Mouse (Mus musculus): ENCODE measurements at regions not wholly inside any gene's neighbourhood (a gene's known extent, or its start where the extent isn't known, plus 50 kb on each side); places are given as distances from the start of the nearest gene placed in this dataset.

DNA sequence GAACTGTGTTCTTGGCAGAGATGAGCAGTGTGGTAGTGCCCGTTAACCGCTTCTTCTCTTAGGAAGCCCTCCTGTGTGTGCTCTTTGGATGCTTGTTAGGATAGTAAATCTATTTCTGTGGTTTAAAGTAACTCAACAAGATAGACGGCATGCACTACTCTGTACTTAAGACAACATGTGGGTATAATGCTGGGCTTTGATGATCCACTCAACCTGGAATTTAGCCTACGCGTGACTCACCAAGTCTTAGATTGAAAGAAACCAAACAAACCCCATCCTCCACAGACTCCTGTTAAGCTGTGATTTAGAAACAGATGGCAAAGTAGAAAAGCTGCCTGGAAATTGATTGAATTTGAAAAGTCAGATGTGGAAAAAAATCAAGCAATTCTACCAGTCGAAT is 673.5 kb downstream of the Olfm4 start:
- DNase-seq, result no peak

DNA sequence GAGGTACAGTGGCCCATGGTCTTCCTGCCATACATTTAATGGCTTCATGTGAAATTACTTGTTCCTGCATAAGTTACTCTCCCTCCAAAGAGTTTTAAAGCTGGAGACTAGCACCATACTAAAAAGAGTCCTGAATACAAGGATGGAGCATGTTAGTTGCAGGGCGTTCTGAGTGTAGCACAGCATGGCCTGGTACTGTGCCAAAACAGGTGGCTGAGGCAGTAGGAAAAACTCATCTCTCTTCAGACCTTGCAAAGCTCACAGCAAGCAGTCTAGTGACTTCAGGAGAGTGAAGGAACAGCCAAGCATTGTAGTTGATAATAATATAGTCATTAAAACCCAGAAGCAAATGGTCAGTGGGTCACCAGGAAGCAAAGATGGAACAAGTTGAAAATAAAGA is 699.0 kb downstream of the Olfm4 start:
- DNase-seq, result no peak

DNA sequence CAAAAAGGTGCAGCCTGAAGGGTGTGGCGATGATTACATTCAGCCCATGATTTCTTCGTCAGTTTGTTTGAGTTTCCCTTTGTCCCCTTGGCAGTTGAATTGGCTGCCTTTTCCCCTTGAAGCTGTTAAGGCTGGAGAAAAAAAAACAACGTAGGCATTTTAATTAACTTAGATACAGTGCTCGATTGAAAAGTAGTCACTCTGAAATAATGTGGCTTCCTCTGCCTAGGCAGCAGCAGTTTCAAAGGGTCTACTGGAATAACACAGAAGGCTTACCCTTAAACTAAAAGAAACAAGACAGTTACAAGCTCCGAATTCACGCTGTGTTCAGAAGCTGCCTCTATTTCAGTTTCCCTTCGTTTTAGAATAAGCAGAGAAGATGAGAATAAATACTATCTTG is 699.4 kb downstream of the Olfm4 start:
- no peak for DNase-seq

DNA sequence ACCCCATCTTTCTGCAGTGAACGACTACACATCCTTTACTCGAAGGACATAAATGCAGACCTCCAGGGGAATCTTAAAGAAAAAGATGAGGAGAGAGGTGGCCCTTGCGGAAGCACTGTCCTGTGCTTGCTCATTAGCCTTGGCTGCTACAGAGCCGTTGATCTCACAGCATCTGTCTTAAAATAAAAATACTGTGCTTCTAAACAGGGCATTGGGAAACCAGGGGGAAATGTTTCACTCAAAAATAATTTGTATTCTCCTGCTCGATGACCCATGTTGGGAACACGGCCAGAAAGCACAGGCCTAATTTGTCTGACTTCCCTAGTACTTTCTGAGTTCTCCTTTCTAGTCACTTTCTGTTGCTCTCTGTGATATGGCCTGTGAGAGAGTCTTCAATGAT is 699.8 kb downstream of the Olfm4 start:
- DNase-seq, result peak; percentile 2

DNA sequence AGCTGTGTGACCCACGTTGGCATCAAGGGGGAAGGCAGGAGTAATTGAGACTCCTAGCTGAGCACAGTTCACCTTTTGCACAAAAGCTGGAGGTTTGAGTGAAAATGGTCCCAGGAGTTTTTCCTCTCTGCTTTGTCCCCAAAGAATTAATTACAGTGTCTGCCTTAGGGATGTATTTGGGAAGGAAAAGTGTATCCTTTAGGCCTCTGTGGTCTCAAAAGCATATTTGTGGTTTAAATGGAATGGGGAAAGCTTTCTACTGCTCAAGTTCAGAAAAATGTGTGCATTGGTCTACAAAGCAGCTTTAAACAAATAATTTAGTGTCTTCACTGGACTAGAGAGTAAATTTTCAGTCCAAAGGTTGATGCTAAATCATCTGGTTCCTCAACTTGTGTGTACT is 706.6 kb downstream of the Olfm4 start:
- DNase-seq, result no peak

DNA sequence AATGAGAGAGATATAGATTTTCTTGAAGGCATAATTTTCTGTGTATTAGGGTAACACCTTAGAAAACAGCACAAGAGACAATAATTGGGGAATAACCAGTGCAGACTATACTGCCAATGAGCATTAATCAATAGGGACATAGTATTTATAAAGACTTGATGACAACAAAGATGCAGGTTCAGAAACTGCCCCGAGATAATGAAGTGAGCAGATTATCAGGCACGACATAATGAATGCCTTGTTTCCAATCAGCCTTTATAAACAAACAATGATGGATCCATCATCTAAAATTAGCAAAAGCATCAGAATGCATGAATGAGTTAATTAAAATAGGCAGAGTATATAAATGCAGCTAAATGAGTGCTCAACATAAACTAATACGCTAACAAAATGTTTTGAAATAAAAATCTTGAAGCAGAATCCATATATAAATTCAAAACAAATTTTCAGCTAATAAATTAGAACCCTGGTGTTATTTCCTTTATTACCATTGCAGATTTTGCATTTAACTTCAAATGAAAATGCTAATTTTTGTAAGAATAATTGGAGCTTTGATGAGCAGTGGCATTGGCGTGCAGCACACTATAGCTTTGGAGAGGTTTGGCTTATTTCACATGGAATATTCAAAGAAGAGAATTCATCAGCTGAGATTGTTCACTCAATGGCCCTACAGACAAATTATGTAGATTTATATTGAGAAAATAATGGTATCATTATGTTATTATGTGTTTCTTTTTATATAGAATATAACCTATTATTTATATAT is 739.1 kb downstream of the Olfm4 start:
- DNase-seq, result no peak

DNA sequence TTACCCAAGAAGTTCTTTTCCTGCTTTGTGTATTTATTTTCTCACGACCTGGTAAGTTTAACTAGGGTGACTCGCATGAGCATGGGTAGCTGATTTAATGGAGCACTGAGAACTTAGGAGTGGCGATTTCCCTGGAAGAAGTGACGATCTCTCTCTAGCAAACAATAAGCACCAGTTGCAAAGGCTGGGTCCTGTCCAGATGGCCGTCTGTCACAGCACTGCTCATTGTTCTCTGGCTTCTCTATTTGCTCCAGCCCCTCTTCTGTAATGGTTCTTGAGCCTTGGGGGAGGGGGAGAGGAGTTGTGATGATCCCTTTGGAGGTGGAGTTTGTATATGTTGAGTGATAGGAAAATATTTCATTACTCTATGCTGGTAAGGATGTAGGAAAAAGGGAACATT is 747.3 kb downstream of the Olfm4 start:
- DNase-seq, result no peak

All from adrenal gland, postnatal 25 days (tissue).